Mouse (Mus musculus): Measurements from ENCODE around the gene Kif2c. TPM values are rescaled to one million over a fixed set of nuclear protein-coding genes. Genes with fewer than 3 reads are reported as not detected.
A peak's percentile ranks its signal among the peaks of the same experiment; 100 is the strongest.

Kif2c gene
- total and polyA plus RNA-seq, 3 experiments, result 33.9 to 40.3 (median 34.0) TPM

DNA sequence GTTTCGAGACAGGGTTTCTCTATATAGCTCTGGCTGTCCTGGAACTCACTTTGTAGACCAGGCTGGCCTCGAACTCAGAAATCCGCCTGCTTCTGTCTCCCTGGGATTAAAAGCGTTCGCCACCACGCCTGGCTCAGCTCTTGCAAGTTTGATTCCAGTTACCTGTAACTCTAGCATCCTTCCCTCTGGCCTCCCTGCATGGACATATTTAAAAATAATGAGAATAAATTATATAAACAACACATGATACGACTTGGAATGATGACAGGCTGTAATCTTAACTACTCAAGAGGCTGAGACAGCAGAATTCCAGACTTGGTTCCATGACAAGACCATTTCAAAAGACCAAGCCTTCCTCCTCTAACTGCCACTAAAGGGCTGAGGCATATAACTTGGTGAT, 8.2 kb upstream of the Kif2c start:
- H3K36me3 ChIP-seq (replicated peaks in 1 of 2; ENCODE audit: control insufficient read depth in 1 of 2, insufficient read depth in 1 of 2, low read length in 1 of 2), result no peaks in the 10 kb centered on the region
- in situ Hi-C loops (cut with MboI; ENCODE audit: low pct_ligation_motif_present, low pct_unique_long_range_greater_than_20kb, low sequenced_read_pairs), result no loop called here
- H3K4me2 ChIP-seq (ENCODE audit: insufficient read depth, low read depth, poor library complexity, severe bottlenecking), result no peak overlapping the region

DNA sequence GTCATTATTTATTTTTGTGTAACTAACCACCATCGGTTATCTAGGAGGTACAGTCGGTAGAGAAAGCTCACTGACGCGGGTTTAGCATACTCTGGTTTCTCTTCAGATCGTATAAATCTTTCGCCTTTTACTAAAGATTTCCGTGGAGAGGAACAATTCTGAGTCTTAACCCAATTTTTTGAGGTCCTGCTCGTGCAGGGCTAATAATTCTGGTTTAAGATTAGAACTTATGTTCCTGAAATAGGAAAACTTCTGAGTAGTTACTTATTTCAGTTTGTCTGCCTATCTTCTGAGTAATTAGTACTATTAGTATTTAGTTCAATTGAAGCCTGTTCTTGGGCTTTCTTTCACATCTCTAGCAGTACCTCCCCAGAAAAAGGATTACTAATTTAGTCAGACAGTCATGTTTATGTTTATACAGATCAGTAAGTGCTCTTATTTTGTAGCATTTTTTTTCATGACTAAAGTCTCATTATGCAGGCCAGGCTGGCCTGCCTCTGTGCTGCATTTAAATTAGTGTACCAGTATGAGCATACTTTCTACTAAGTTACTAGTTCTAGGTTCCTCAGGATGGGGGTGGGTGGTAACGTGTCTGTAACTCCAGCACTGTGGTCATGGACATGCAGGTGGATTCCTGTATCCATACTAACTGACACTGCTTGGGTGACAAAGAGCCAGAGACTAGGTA, 7.6 kb upstream of the Kif2c start:
- DNase-seq (ENCODE audit: extremely low read depth), result peak; percentile 97
- H3K4me3 ChIP-seq (replicated peaks in 1 of 3; ENCODE audit: low read depth in 2 of 3, low read length in 2 of 3, poor library complexity in 1 of 3), result no peak overlapping the region
- in situ Hi-C loops (cut with MboI; ENCODE audit: low pct_ligation_motif_present, low pct_unique_long_range_greater_than_20kb, low sequenced_read_pairs), result no loop called here
- dilution Hi-C loops (cut with MboI; ENCODE audit: extremely low pct_ligation_motif_present, extremely low pct_unique_long_range_greater_than_20kb, low sequenced_read_pairs), result no loop called here
- H3K9ac ChIP-seq (ENCODE audit: insufficient read depth, low read depth), result 0 out of 2 replicates have a peak overlapping the region, but pooled peaks have one; percentile 37
- H3K36me3 ChIP-seq (replicated peaks in 1 of 2; ENCODE audit: control insufficient read depth in 1 of 2, insufficient read depth in 1 of 2, low read length in 1 of 2), result no peaks in the 10 kb centered on the region
- peak overlapping the region; percentile 39; the same call in 1 of the 2 replicates for H3K27ac ChIP-seq (ENCODE audit: insufficient read depth, low read depth)
- no peaks in the 10 kb centered on the region for H3K27me3 ChIP-seq (replicated peaks)
- no peaks in the 10 kb centered on the region for H3K9me3 ChIP-seq (replicated peaks; ENCODE audit: low read length)
- peak overlapping the region; percentile 3; the same call in 1 of the 2 replicates for H3K4me2 ChIP-seq (ENCODE audit: insufficient read depth, low read depth, poor library complexity, severe bottlenecking)
- peaks cover 2 to 17% of the 10 kb centered on the region in 2 experiments; a peak in 3 of 4 replicates for H3K4me1 ChIP-seq (ENCODE audit: control insufficient read depth in 1 of 2, insufficient read depth in 2 of 2)
- H3K79me2 ChIP-seq (replicated peaks; ENCODE audit: control insufficient read depth, extremely low read depth, insufficient read depth, poor library complexity, severe bottlenecking), result no peaks in the 10 kb centered on the region
- TF ChIP-seq PAX5 (IDR thresholded peaks at IDR 0.05; ENCODE audit: low read length), result no peak
- peak; percentile 99 for TF ChIP-seq TBP (conservative IDR thresholded peaks at IDR 0.05; ENCODE audit: low read depth, low read length)
- no peak for TF ChIP-seq CHD1 (IDR thresholded peaks at IDR 0.05; ENCODE audit: low read depth, low read length)
- TF ChIP-seq JUND (conservative IDR thresholded peaks at IDR 0.05; ENCODE audit: low read depth, low read length), result peak; percentile 49
- TF ChIP-seq CHD2 (IDR thresholded peaks at IDR 0.05; ENCODE audit: low read length), result 0 out of 2 replicates have a peak, but pooled peaks have one; percentile 55
- no peak for TF ChIP-seq ZKSCAN1 (IDR thresholded peaks at IDR 0.05; ENCODE audit: borderline replicate concordance, low read depth, low read length)
- TF ChIP-seq ZMIZ1 (IDR thresholded peaks at IDR 0.05; ENCODE audit: low read depth, low read length), result peak; percentile 100
- TF ChIP-seq POLR2AphosphoS2 (IDR thresholded peaks at IDR 0.05; ENCODE audit: low read depth, low read length), result peak; percentile 100
- peak; percentile 45; the same call in 1 of the 2 replicates for TF ChIP-seq JUN (IDR thresholded peaks at IDR 0.05; ENCODE audit: insufficient read depth, low read depth, low read length)
- peak; percentile 73; the same call in 1 of the 2 replicates for TF ChIP-seq SIN3A (IDR thresholded peaks at IDR 0.05; ENCODE audit: low read length)
- peak; percentile 98 for TF ChIP-seq NELFE (IDR thresholded peaks at IDR 0.05; ENCODE audit: low read depth, low read length)
- peak; percentile 29; the same call in 1 of the 2 replicates for TF ChIP-seq NRF1 (IDR thresholded peaks at IDR 0.05; ENCODE audit: low read depth, low read length)
- TF ChIP-seq E2F4 (IDR thresholded peaks at IDR 0.05; ENCODE audit: insufficient replicate concordance, low read depth, low read length), result peak; percentile 92
- peak; percentile 96 for TF ChIP-seq ETS1 (conservative IDR thresholded peaks at IDR 0.05; ENCODE audit: low read depth, low read length)
- peak; percentile 91 for TF ChIP-seq ZNF384 (IDR thresholded peaks at IDR 0.05; ENCODE audit: low read depth, low read length)
- peak; percentile 24; the same call in 1 of the 2 replicates for TF ChIP-seq MXI1 (IDR thresholded peaks at IDR 0.05; ENCODE audit: low read depth, low read length)
- no peak for TF ChIP-seq MAX (IDR thresholded peaks at IDR 0.05; ENCODE audit: low read length)
- TF ChIP-seq MYC (IDR thresholded peaks at IDR 0.05; ENCODE audit: low read depth, low read length), result 0 out of 2 replicates have a peak, but pooled peaks have one; percentile 63
- TF ChIP-seq RAD21 (IDR thresholded peaks at IDR 0.05; ENCODE audit: low read depth, low read length), result no peak
- no peak for TF ChIP-seq KAT2A (IDR thresholded peaks at IDR 0.05; ENCODE audit: insufficient replicate concordance, low read length)
- no peak for TF ChIP-seq UBTF (IDR thresholded peaks at IDR 0.05; ENCODE audit: low read depth, low read length)
- peak; percentile 76; the same call in 1 of the 2 replicates for TF ChIP-seq RCOR1 (conservative IDR thresholded peaks at IDR 0.05; ENCODE audit: low read depth, low read length)
- no peak for TF ChIP-seq ELF1 (IDR thresholded peaks at IDR 0.05; ENCODE audit: low read depth, low read length)
- peak; percentile 78; the same call in 1 of the 2 replicates for TF ChIP-seq MEF2A (IDR thresholded peaks at IDR 0.05; ENCODE audit: borderline replicate concordance, low read depth, low read length)
- peak; percentile 93 for TF ChIP-seq POLR2A (IDR thresholded peaks at IDR 0.05; ENCODE audit: low read depth, low read length)
- TF ChIP-seq GABPA (IDR thresholded peaks at IDR 0.05; ENCODE audit: insufficient replicate concordance, low read depth, low read length), result no peak
- no peak for TF ChIP-seq CTCF (conservative IDR thresholded peaks at IDR 0.05 in 1 of 2, IDR thresholded peaks at IDR 0.05 in 1 of 2; ENCODE audit: low read depth in 2 of 2, low read length in 2 of 2)
- peak; percentile 69; the same call in 1 of the 2 replicates for TF ChIP-seq MAZ (IDR thresholded peaks at IDR 0.05; ENCODE audit: low read depth, low read length)
- peak; percentile 78; the same call in 1 of the 2 replicates for TF ChIP-seq MAFK (IDR thresholded peaks at IDR 0.05; ENCODE audit: insufficient replicate concordance, low read length)
- peak; percentile 78 for TF ChIP-seq HCFC1 (IDR thresholded peaks at IDR 0.05; ENCODE audit: low read depth, low read length)

More for the DNA sequence above, 8.2 kb upstream of the Kif2c start:
- Histone ChIP-seq H3K9ac (ENCODE audit: insufficient read depth, low read depth) (no peak overlapping the region), H3K79me2 (replicated peaks; ENCODE audit: control insufficient read depth, extremely low read depth, insufficient read depth, poor library complexity, severe bottlenecking) (no peaks in the 10 kb centered on the region), H3K4me1 (ENCODE audit: control insufficient read depth in 1 of 2, insufficient read depth in 2 of 2) (peaks cover 2 to 17% of the 10 kb centered on the region in 2 experiments; a peak in 3 of 4 replicates), H3K9me3 (replicated peaks; ENCODE audit: low read length) (no peaks in the 10 kb centered on the region), H3K27ac (ENCODE audit: insufficient read depth, low read depth) (no peak overlapping the region), H3K27me3 (replicated peaks) (no peaks in the 10 kb centered on the region), H3K4me3 (replicated peaks in 1 of 3; ENCODE audit: low read depth in 2 of 3, low read length in 2 of 3, poor library complexity in 1 of 3) (no peak overlapping the region)
- no peak for DNase-seq (ENCODE audit: extremely low read depth)
- no peak for TF ChIP-seq CHD1 (IDR thresholded peaks at IDR 0.05; ENCODE audit: low read depth, low read length)
- no peak for TF ChIP-seq TBP (conservative IDR thresholded peaks at IDR 0.05; ENCODE audit: low read depth, low read length)
- dilution Hi-C loops (cut with MboI; ENCODE audit: extremely low pct_ligation_motif_present, extremely low pct_unique_long_range_greater_than_20kb, low sequenced_read_pairs), result no loop called here

All from CH12.LX (cell line).